Mouse (Mus musculus): Measurements from ENCODE around the gene Slc44a1. TPM values are rescaled to one million over a fixed set of nuclear protein-coding genes. Genes with fewer than 3 reads are reported as not detected.

Slc44a1 gene
- polyA plus RNA-seq, 1 experiment from 2014 or later, result 8.7 TPM

DNA sequence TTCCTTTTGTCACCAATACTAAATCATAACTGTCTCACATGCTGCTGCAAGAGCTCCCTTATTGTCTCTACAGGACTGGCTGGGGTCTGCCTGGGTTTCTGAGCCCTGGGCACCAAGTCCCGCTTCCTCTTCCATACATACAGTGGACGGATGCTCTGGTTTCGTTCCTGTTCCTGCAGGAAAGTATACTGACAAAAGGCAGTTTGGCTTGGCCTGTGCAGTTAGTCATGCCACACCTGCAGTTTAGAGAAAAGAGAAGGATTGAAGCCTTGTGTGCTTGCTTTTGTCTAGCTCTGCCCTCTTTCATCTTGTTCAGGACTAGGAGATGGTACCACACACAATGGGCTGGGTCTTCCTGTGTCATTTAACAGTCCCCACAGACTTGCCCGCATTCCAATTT, 149.3 kb downstream of the Slc44a1 start:
- no peaks in the 10 kb centered on the region for H3K27me3 ChIP-seq (ENCODE audit: low read depth, poor library complexity, severe bottlenecking)
- H3K9me3 ChIP-seq (replicated peaks), result no peaks in the 10 kb centered on the region
- H3K4me3 ChIP-seq, result no peak overlapping the region
- H3K36me3 ChIP-seq, result no peaks in the 10 kb centered on the region
- H3K4me1 ChIP-seq, result no peaks in the 10 kb centered on the region
- DNase-seq (ENCODE audit: low spot score), result no peak
- no peak overlapping the region for H3K27ac ChIP-seq (replicated peaks)
- WGBS, result 82% methylated on average over 4 of the region's 4 CpGs

DNA sequence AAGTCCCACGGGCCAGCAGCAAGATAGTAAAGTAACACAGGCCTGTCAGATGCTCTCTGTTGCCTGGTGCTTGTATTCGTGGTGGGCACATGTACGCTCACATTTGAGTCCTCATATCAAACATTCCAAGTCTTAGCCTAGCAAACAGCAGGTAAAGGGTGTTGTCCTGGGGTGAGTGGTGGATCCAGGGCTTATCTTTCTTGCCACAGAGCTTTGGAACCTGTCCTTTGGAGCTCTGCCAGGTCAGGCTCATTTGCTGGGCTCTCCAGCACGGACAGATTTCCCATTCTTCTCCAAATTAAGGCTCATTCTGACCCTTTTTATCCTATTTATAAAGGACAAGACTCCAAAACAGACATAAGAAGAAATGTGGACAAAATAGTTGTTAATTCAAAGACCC, 149.9 kb downstream of the Slc44a1 start:
- no peaks in the 10 kb centered on the region for H3K9me3 ChIP-seq (replicated peaks)
- no peak overlapping the region for H3K4me3 ChIP-seq
- 0 out of 2 replicates have a peak, but pooled peaks cover under 1% of the 10 kb centered on the region for H3K4me1 ChIP-seq
- no peaks in the 10 kb centered on the region for H3K36me3 ChIP-seq
- H3K27ac ChIP-seq (replicated peaks), result no peak overlapping the region
- 82% methylated on average over 4 of the region's 4 CpGs for whole genome bisulfite sequencing
- no peaks in the 10 kb centered on the region for H3K27me3 ChIP-seq (ENCODE audit: low read depth, poor library complexity, severe bottlenecking)
- no peak for DNase-seq (ENCODE audit: low spot score)

DNA sequence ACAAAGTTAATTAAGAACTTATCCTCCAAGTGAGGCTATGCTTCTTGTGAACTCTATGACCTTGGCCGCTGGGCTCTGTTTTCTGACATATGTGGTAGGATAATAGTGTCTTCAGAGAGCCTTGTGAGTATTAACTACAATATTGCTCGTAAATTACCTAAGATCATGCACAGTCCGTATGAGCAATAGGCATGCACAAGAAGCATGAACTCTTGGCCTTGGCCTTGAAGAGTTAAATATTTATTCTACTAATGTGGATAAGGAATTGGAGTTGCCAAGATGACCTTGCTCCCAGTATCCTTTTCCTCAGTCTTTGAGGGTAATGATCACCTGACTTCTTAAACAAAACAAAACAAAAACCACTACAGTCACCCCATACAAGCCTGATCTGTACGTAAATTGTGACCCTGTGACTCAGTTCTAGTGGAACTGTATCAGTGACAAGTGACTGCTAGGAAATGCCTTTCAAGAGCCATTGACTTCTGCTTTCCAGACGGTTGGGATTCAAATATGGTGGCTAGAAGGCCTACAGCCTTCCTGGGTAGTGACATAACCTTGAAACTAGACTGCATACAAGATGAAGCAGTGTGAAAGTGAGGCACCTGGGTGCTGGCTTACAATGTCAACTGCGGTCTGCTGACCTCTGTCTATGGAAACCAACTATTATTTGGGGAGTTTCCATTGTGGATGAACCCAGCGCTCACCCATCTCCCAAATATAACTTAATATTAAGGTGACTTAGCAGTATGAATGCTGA, 150.7 kb downstream of the Slc44a1 start:
- DNase-seq (ENCODE audit: low spot score), result no peak
- peaks cover 7% of the 10 kb centered on the region for H3K4me1 ChIP-seq
- H3K27me3 ChIP-seq (ENCODE audit: low read depth, poor library complexity, severe bottlenecking), result no peaks in the 10 kb centered on the region
- H3K4me3 ChIP-seq, result no peak overlapping the region
- no peaks in the 10 kb centered on the region for H3K36me3 ChIP-seq
- no peak overlapping the region for H3K27ac ChIP-seq (replicated peaks)
- no peaks in the 10 kb centered on the region for H3K9me3 ChIP-seq (replicated peaks)
- WGBS, result 88% methylated on average over 7 of the region's 7 CpGs

- H3K36me3 ChIP-seq, result no peaks in the 10 kb centered on the region
- no peak for DNase-seq (ENCODE audit: low spot score)
- H3K27me3 ChIP-seq (ENCODE audit: low read depth, poor library complexity, severe bottlenecking), result no peaks in the 10 kb centered on the region
- H3K27ac ChIP-seq (replicated peaks), result no peak overlapping the region
- WGBS, result 89% methylated on average over 11 of the region's 11 CpGs
- H3K4me3 ChIP-seq, result no peak overlapping the region
- H3K4me1 ChIP-seq, result peaks cover 14% of the 10 kb centered on the region
- no peaks in the 10 kb centered on the region for H3K9me3 ChIP-seq (replicated peaks)
Measured at GRCm38 (mm10) chr4:53591536-53591935, 151.3 kb downstream of the Slc44a1 start.

DNA sequence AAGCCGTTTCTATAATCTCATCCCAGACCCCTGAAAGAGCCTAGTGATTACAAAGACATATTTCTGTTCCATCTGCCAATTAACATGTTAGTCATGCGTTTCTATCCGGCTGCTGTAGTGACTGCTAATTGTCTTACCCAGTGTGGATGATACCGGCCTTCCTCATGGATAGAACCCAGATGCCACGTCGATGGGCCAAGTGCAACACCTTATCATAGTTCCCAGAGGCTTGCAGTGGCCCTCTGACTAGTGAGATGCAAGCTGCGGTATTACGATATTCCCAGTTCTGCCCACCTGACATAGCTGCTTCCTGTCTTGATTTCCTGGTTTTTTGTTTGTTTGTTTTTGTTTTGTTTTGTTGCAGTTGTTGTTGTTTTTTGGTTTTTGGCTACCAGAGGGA, 151.7 kb downstream of the Slc44a1 start:
- no peaks in the 10 kb centered on the region for H3K9me3 ChIP-seq (replicated peaks)

GRCm38 (mm10) chr4:53592386-53592785, 152.2 kb downstream of the Slc44a1 start:
- H3K4me1 ChIP-seq, result peaks cover 15% of the 10 kb centered on the region
- H3K36me3 ChIP-seq, result no peaks in the 10 kb centered on the region
- no peak for DNase-seq (ENCODE audit: low spot score)
- WGBS, result 79% methylated on average over 9 of the region's 9 CpGs
- no peak overlapping the region for H3K27ac ChIP-seq (replicated peaks)
- no peaks in the 10 kb centered on the region for H3K27me3 ChIP-seq (ENCODE audit: low read depth, poor library complexity, severe bottlenecking)
- no peak overlapping the region for H3K4me3 ChIP-seq
- H3K9me3 ChIP-seq (replicated peaks), result no peaks in the 10 kb centered on the region

More for the DNA sequence above, 151.7 kb downstream of the Slc44a1 start:
- H3K27ac ChIP-seq (replicated peaks), result no peak overlapping the region
- H3K4me1 ChIP-seq, result peaks cover 15% of the 10 kb centered on the region
- no peak overlapping the region for H3K4me3 ChIP-seq
- DNase-seq (ENCODE audit: low spot score), result no peak
- H3K27me3 ChIP-seq (ENCODE audit: low read depth, poor library complexity, severe bottlenecking), result no peaks in the 10 kb centered on the region
- WGBS, result 91% methylated on average over 8 of the region's 8 CpGs
- H3K36me3 ChIP-seq, result no peaks in the 10 kb centered on the region

DNA sequence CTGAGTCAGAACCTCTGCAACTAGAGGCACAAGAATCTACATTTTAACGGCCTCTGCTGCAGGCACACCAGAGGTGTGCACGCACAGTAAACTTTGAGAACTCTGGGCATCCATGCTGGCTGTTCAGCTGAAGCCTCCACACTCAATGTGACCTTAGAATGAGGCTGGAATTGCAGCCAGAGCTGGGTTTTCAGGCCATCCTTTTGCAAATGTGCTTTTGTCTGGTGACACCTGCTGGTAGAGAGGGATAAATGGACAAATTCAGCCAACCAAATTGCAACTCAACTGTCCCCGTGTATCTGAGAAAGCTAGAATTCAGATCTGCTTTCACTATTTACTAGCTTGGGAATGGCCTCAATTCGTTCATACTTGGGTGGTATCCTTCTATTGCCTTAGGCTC, 154.0 kb downstream of the Slc44a1 start:
- no peaks in the 10 kb centered on the region for H3K9me3 ChIP-seq (replicated peaks)
- H3K4me1 ChIP-seq, result peaks cover 15% of the 10 kb centered on the region
- DNase-seq (ENCODE audit: low spot score), result peak; percentile 36
- H3K27ac ChIP-seq (replicated peaks), result no peak overlapping the region
- WGBS, result 43% methylated on average over 4 of the region's 4 CpGs
- H3K36me3 ChIP-seq, result no peaks in the 10 kb centered on the region
- no peak overlapping the region for H3K4me3 ChIP-seq
- no peaks in the 10 kb centered on the region for H3K27me3 ChIP-seq (ENCODE audit: low read depth, poor library complexity, severe bottlenecking)

DNA sequence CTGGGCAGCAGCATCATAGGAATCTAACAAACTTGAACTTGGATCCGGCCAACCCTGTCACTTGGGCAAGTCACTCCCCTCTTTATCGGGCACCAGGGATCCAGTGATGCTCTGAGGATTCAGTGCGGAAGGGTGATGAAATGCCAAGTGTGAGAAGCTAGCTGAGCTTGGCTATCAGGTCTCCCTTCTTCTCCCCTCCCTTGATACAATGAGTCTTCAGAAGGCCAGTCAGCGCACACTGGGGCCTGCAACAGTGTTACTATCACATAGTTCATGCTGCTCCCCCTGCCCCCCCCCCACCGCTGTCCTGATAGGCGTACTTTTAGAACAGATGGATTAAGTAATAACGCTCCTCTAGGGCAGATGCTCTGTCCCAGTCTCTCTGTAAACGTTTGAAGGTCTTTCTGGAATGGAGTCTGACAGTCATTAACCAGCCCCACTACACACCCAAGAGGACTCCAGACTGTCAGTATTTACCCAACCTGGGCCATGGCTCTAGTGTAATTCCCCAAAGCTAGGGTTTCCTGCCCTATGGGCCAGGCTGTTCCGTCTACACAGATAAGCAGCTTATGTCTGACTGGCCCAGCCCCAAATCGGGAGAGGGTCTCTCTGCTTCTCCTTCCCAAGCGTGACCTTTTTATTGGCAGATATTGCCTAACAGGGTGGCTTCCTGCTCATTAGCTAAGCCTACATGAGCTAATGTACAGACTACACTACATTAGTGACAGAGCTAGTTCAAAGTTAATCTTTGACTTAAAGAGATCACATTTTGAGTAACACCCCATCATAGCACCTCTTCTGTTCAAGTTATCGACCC, 155.2 kb downstream of the Slc44a1 start:
- 79% methylated on average over 12 of the region's 12 CpGs for WGBS
- DNase-seq (ENCODE audit: low spot score), result no peak

DNA sequence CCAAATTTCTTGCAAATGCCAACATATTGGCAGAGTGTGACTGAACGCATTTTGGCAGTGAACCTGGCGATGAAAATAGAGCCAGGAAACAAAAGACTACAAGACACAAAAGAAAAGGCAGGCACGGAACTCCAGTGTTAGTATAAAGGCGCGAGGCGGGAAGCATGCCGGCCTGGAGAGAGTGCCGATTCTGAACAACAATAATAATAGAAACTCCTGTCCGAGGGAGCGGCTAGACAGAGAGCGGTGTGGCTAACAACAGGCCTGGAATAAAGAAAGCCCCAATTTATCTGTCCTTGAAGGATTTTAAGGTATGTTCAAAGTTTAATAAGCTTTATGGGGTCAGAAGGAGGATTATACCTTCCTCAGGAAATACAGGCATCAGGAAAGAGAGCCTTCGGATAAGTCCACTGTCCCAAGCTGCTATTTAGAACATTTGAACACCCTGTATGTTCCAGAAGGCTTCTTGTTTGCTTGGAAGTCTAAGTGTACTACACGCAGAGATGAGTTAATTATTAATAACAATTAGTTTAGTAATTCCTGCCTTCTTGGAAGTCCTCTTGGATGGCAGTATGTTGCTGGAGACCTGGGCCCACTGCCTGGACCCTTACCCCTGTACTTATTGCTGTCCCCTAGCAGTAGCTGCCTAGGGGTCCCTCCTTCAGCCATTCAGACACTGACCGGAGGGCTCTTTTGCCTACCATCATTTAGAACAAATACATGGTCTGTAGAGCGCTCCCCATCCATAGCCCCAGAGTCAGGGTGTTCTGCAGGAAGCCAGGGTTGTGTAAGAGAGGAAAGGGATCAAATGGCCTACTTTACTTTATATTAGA, 156.1 kb downstream of the Slc44a1 start:
- Histone ChIP-seq H3K4me1 (peaks cover 15% of the 10 kb centered on the region), H3K4me3 (no peak overlapping the region), H3K36me3 (no peaks in the 10 kb centered on the region), H3K27ac (replicated peaks) (no peak overlapping the region), H3K27me3 (ENCODE audit: low read depth, poor library complexity, severe bottlenecking) (no peaks in the 10 kb centered on the region), H3K9me3 (replicated peaks) (no peaks in the 10 kb centered on the region)
- WGBS, result 75% methylated on average over 15 of the region's 15 CpGs
- DNase-seq (ENCODE audit: low spot score), result no peak

More for the DNA sequence above, 155.2 kb downstream of the Slc44a1 start:
- Histone ChIP-seq H3K27me3 (ENCODE audit: low read depth, poor library complexity, severe bottlenecking) (no peaks in the 10 kb centered on the region), H3K27ac (replicated peaks) (no peak overlapping the region), H3K4me3 (no peak overlapping the region), H3K36me3 (no peaks in the 10 kb centered on the region), H3K4me1 (peaks cover 15% of the 10 kb centered on the region), H3K9me3 (replicated peaks) (no peaks in the 10 kb centered on the region)

GRCm38 (mm10) chr4:53600462-53600861, 160.2 kb downstream of the Slc44a1 start:
- peaks cover 11% of the 10 kb centered on the region for H3K4me1 ChIP-seq
- WGBS, result 47% methylated on average over 6 of the region's 6 CpGs
- H3K9me3 ChIP-seq (replicated peaks), result no peaks in the 10 kb centered on the region
- H3K27ac ChIP-seq (replicated peaks), result no peak overlapping the region
- no peaks in the 10 kb centered on the region for H3K36me3 ChIP-seq
- no peak overlapping the region for H3K4me3 ChIP-seq
- DNase-seq (ENCODE audit: low spot score), result peak; percentile 20
- H3K27me3 ChIP-seq (ENCODE audit: low read depth, poor library complexity, severe bottlenecking), result no peaks in the 10 kb centered on the region

- no peak for DNase-seq (ENCODE audit: low spot score)
- peaks cover 9% of the 10 kb centered on the region for H3K4me1 ChIP-seq
- no peak overlapping the region for H3K4me3 ChIP-seq
- H3K36me3 ChIP-seq, result no peaks in the 10 kb centered on the region
- H3K27ac ChIP-seq (replicated peaks), result no peak overlapping the region
- H3K9me3 ChIP-seq (replicated peaks), result no peaks in the 10 kb centered on the region
- no peaks in the 10 kb centered on the region for H3K27me3 ChIP-seq (ENCODE audit: low read depth, poor library complexity, severe bottlenecking)
- WGBS, result 90% methylated on average over 5 of the region's 5 CpGs
Measured at GRCm38 (mm10) chr4:53614576-53615225, 174.5 kb downstream of the Slc44a1 start.

GRCm38 (mm10) chr4:53617968-53618367, 177.8 kb downstream of the Slc44a1 start:
- Histone ChIP-seq H3K4me1 (peaks cover 9% of the 10 kb centered on the region), H3K36me3 (no peaks in the 10 kb centered on the region), H3K27me3 (ENCODE audit: low read depth, poor library complexity, severe bottlenecking) (no peaks in the 10 kb centered on the region), H3K4me3 (no peak overlapping the region), H3K27ac (replicated peaks) (no peak overlapping the region), H3K9me3 (replicated peaks) (no peaks in the 10 kb centered on the region)
- DNase-seq (ENCODE audit: low spot score), result no peak
- 32% methylated on average over 3 of the region's 3 CpGs for WGBS

All from midbrain, embryonic 10.5 days (tissue).